ENCODE assay signal across 13 mouse cellular contexts in genomic region chr11:118469509-118470160, GRCm38 (mm10). TPM values are rescaled to one million over a fixed set of nuclear protein-coding genes. Genes with fewer than 3 reads are reported as not detected.
DNase-seq lines count a peak whose midpoint lies in the region; ATAC-seq and TF ChIP-seq lines count a peak whose summit lies in the region.
"Had no signal": no experiment of that assay in that cellular context is flagged by ENCODE, and none has a peak within 500 bp of the region (broad histone marks: within the 10 kb centered on the region; RNA-seq: fewer than 3 reads in every experiment).

No protein-coding gene starts in this region.

- no peak for DNase-seq in heart, postnatal 10 days
- DNase-seq in midbrain, embryonic 10.5 days (ENCODE audit: low spot score), result no peak
- DNase-seq in gastrocnemius, adult 2 months, result no peak
- DNase-seq in heart, adult 2 months, result no peak
- DNase-seq: adrenal gland, postnatal 36 days; B cell, adult 2 months had no signal

- intact Hi-C loops in heart, postnatal 10 days (cut with DNase I), result no loop called here
- intact Hi-C loops in gastrocnemius, adult 2 months (cut with DNase I), result no loop called here
- intact Hi-C loops in heart, adult 2 months (cut with DNase I), result no loop called here

- H3K9ac ChIP-seq in heart, embryonic 13.5 days, result no peak overlapping the region
- H3K9ac ChIP-seq in midbrain, embryonic 16.5 days (ENCODE audit: low read depth, low read length), result no peak overlapping the region
- no peak overlapping the region for H3K9ac ChIP-seq in limb, embryonic 15.5 days
- no peak overlapping the region for H3K9ac ChIP-seq in neural tube, embryonic 13.5 days
- H3K9ac ChIP-seq in heart, adult 2 months (ENCODE audit: low read depth, low read length), result no peak overlapping the region

- no peaks in the 10 kb centered on the region for H3K79me2 ChIP-seq in heart, adult 2 months (replicated peaks; ENCODE audit: control insufficient read depth, insufficient read depth, low read length)

- no peak overlapping the region for H3K4me3 ChIP-seq in heart, embryonic 13.5 days
- H3K4me3 ChIP-seq in midbrain, embryonic 10.5 days, result no peak overlapping the region
- H3K4me3 ChIP-seq in midbrain, embryonic 16.5 days (ENCODE audit: low read depth, low read length), result no peak overlapping the region
- H3K4me3 ChIP-seq in limb, embryonic 15.5 days, result no peak overlapping the region
- no peak overlapping the region for H3K4me3 ChIP-seq in neural tube, embryonic 13.5 days
- no peak overlapping the region for H3K4me3 ChIP-seq in gastrocnemius, adult 2 months
- no peak overlapping the region for H3K4me3 ChIP-seq in heart, adult 2 months
- H3K4me3 ChIP-seq: left cerebral cortex, adult 2 months had no signal

- TF ChIP-seq POLR2A in heart, adult 2 months (IDR thresholded peaks at IDR 0.05; ENCODE audit: insufficient read depth, low read depth, low read length), result no peak

- no peak for ATAC-seq in heart, embryonic 13.5 days (ENCODE audit: extremely low read depth, insufficient number of reproducible peaks, low FRiP score, low TSS enrichment)
- no peak for ATAC-seq in midbrain, embryonic 16.5 days
- no peak for ATAC-seq in limb, embryonic 15.5 days (ENCODE audit: insufficient number of reproducible peaks, low FRiP score, low TSS enrichment, low read depth)
- no peak for ATAC-seq in neural tube, embryonic 13.5 days (ENCODE audit: low read depth)

- WGBS in heart, embryonic 13.5 days, result 75% methylated on average over 10 of the region's 10 CpGs
- 87% methylated on average over 10 of the region's 10 CpGs for WGBS in midbrain, embryonic 10.5 days
- 88% methylated on average over 10 of the region's 10 CpGs for WGBS in midbrain, embryonic 16.5 days
- 75% methylated on average over 10 of the region's 10 CpGs for WGBS in limb, embryonic 15.5 days
- WGBS in neural tube, embryonic 13.5 days, result 78% methylated on average over 10 of the region's 10 CpGs
- 78% methylated on average over 10 of the region's 10 CpGs for WGBS in heart, adult 2 months

- peaks cover 16% of the 10 kb centered on the region for H3K4me1 ChIP-seq in heart, embryonic 13.5 days
- peaks cover 28% of the 10 kb centered on the region for H3K4me1 ChIP-seq in midbrain, embryonic 10.5 days
- H3K4me1 ChIP-seq in midbrain, embryonic 16.5 days (ENCODE audit: control insufficient read depth, insufficient read depth, low read length), result peaks cover 5% of the 10 kb centered on the region; the same call in 1 of the 2 replicates
- H3K4me1 ChIP-seq in limb, embryonic 15.5 days, result peaks cover 9% of the 10 kb centered on the region; the same call in 1 of the 2 replicates
- H3K4me1 ChIP-seq in neural tube, embryonic 13.5 days (replicated peaks), result peaks cover 16% of the 10 kb centered on the region
- no peaks in the 10 kb centered on the region for H3K4me1 ChIP-seq in heart, adult 2 months (ENCODE audit: control insufficient read depth, insufficient read depth, low read length)

- H3K27ac ChIP-seq in heart, embryonic 13.5 days (replicated peaks), result 0 out of 2 replicates have a peak overlapping the region, but pooled peaks have one; percentile 1
- peak overlapping the region; percentile 73 for H3K27ac ChIP-seq in midbrain, embryonic 10.5 days (replicated peaks)
- no peak overlapping the region for H3K27ac ChIP-seq in midbrain, embryonic 16.5 days (ENCODE audit: low read length)
- 0 out of 2 replicates have a peak overlapping the region, but pooled peaks have one; percentile 51 for H3K27ac ChIP-seq in limb, embryonic 15.5 days
- peak overlapping the region; percentile 68 for H3K27ac ChIP-seq in neural tube, embryonic 13.5 days (replicated peaks)
- H3K27ac ChIP-seq in gastrocnemius, adult 2 months, result no peak overlapping the region
- no peak overlapping the region for H3K27ac ChIP-seq in heart, adult 2 months
- H3K27ac ChIP-seq: left cerebral cortex, adult 2 months had no signal

- TF ChIP-seq EP300 in heart, adult 2 months (IDR thresholded peaks at IDR 0.05; ENCODE audit: insufficient read depth, low read depth, low read length), result no peak

- TF ChIP-seq CTCF in gastrocnemius, adult 2 months (IDR thresholded peaks at IDR 0.05), result no peak
- no peak for TF ChIP-seq CTCF in heart, adult 2 months (IDR thresholded peaks at IDR 0.05)

- no peaks in the 10 kb centered on the region for H3K9me3 ChIP-seq in heart, embryonic 13.5 days
- no peaks in the 10 kb centered on the region for H3K9me3 ChIP-seq in midbrain, embryonic 10.5 days (replicated peaks)
- no peaks in the 10 kb centered on the region for H3K9me3 ChIP-seq in midbrain, embryonic 16.5 days (replicated peaks; ENCODE audit: control insufficient read depth, low read length, poor library complexity, severe bottlenecking)
- H3K9me3 ChIP-seq in limb, embryonic 15.5 days, result no peaks in the 10 kb centered on the region
- no peaks in the 10 kb centered on the region for H3K9me3 ChIP-seq in neural tube, embryonic 13.5 days

- H3K4me2 ChIP-seq in heart, embryonic 13.5 days, result no peak overlapping the region
- H3K4me2 ChIP-seq in midbrain, embryonic 16.5 days (ENCODE audit: low read length), result no peak overlapping the region
- H3K4me2 ChIP-seq in limb, embryonic 15.5 days, result no peak overlapping the region
- H3K4me2 ChIP-seq in neural tube, embryonic 13.5 days, result no peak overlapping the region

- no peaks in the 10 kb centered on the region for H3K36me3 ChIP-seq in heart, embryonic 13.5 days
- H3K36me3 ChIP-seq in midbrain, embryonic 10.5 days, result no peaks in the 10 kb centered on the region
- H3K36me3 ChIP-seq in midbrain, embryonic 16.5 days (ENCODE audit: control insufficient read depth, insufficient read depth, low read length), result no peaks in the 10 kb centered on the region
- H3K36me3 ChIP-seq in limb, embryonic 15.5 days, result no peaks in the 10 kb centered on the region
- no peaks in the 10 kb centered on the region for H3K36me3 ChIP-seq in neural tube, embryonic 13.5 days
- H3K36me3 ChIP-seq in heart, adult 2 months (ENCODE audit: control insufficient read depth, insufficient read depth, low read length), result no peaks in the 10 kb centered on the region

- no peaks in the 10 kb centered on the region for H3K27me3 ChIP-seq in heart, embryonic 13.5 days (replicated peaks)
- peaks cover 17% of the 10 kb centered on the region; the same call in 1 of the 2 replicates for H3K27me3 ChIP-seq in midbrain, embryonic 10.5 days (ENCODE audit: low read depth, poor library complexity, severe bottlenecking)
- no peaks in the 10 kb centered on the region for H3K27me3 ChIP-seq in midbrain, embryonic 16.5 days (ENCODE audit: control insufficient read depth, insufficient read depth, low read depth, low read length)
- no peaks in the 10 kb centered on the region for H3K27me3 ChIP-seq in limb, embryonic 15.5 days
- H3K27me3 ChIP-seq in neural tube, embryonic 13.5 days, result no peaks in the 10 kb centered on the region
- H3K27me3 ChIP-seq in heart, adult 2 months (ENCODE audit: control insufficient read depth, insufficient read depth, low read length), result no peaks in the 10 kb centered on the region

RNA-seq across cellular contexts. Expression of gene Engase, which starts 7.0 kb away (rescaled TPM):
- polyA plus RNA-seq in heart, embryonic 13.5 days (2015; fragmentation: Nextera tagmentation; extraction: Ambion mirVana), result 4.4 and 5.0 TPM in 2 replicates
- 1 to 10 TPM; 6.6 to 7.1 TPM for total RNA-seq in heart, postnatal 10 days (2021)
- polyA plus RNA-seq in midbrain, embryonic 10.5 days (2016; fragmentation: Nextera tagmentation; extraction: Ambion mirVana), result 7.3 and 8.6 TPM in 2 replicates
- 5.5 and 5.9 TPM in 2 replicates for polyA plus RNA-seq in midbrain, embryonic 16.5 days (2015; fragmentation: Nextera tagmentation; extraction: Ambion mirVana)
- polyA plus RNA-seq in limb, embryonic 15.5 days (2015; fragmentation: Nextera tagmentation; extraction: Ambion mirVana), result 6.1 and 6.6 TPM in 2 replicates
- polyA plus RNA-seq in neural tube, embryonic 13.5 days (2015; fragmentation: Nextera tagmentation; extraction: Ambion mirVana), result 8.1 and 10.0 TPM in 2 replicates
- total RNA-seq in gastrocnemius, adult 2 months (2021), result 1 to 10 TPM; 4.3 to 6.2 TPM
- 1 to 10 TPM; 4.4 to 5.4 TPM for total RNA-seq in heart, adult 2 months (2021)
- polyA plus RNA-seq in heart, adult 2 months (2012; rRNA removed), result 5.2 and 7.3 TPM in 2 replicates

RNA-seq across cellular contexts. Expression of gene C1qtnf1, which starts 41.6 kb away (rescaled TPM):
- 5.5 and 7.1 TPM in 2 replicates for polyA plus RNA-seq in heart, embryonic 13.5 days (2015; fragmentation: Nextera tagmentation; extraction: Ambion mirVana)
- total RNA-seq in heart, postnatal 10 days (2021), result 10 to 100 TPM; 38.0 to 38.4 TPM
- 2.0 and 2.9 TPM in 2 replicates for polyA plus RNA-seq in midbrain, embryonic 10.5 days (2016; fragmentation: Nextera tagmentation; extraction: Ambion mirVana)
- polyA plus RNA-seq in midbrain, embryonic 16.5 days (2015; fragmentation: Nextera tagmentation; extraction: Ambion mirVana), result 4.1 and 4.2 TPM in 2 replicates
- 12.1 and 14.8 TPM in 2 replicates for polyA plus RNA-seq in limb, embryonic 15.5 days (2015; fragmentation: Nextera tagmentation; extraction: Ambion mirVana)
- polyA plus RNA-seq in neural tube, embryonic 13.5 days (2015; fragmentation: Nextera tagmentation; extraction: Ambion mirVana), result 4.4 and 4.8 TPM in 2 replicates
- 10 to 100 TPM in 1 of 2 experiments, 1 to 10 TPM in 1; 7.9 to 12.6 TPM for total RNA-seq in gastrocnemius, adult 2 months (2021)
- total RNA-seq in heart, adult 2 months (2021), result 10 to 100 TPM; 15.2 to 16.0 TPM
- polyA plus RNA-seq in heart, adult 2 months (2012; rRNA removed), result 15.3 and 20.1 TPM in 2 replicates
- total RNA-seq: common myeloid progenitor, adult 5-6 weeks; hematopoietic stem cell, adult 5-6 weeks had no signal

RNA-seq across cellular contexts. Expression of gene Cant1, which starts 50.7 kb away (rescaled TPM):
- 18.9 and 19.1 TPM in 2 replicates for polyA plus RNA-seq in heart, embryonic 13.5 days (2015; fragmentation: Nextera tagmentation; extraction: Ambion mirVana)
- total RNA-seq in heart, postnatal 10 days (2021), result 10 to 100 TPM; 20.4 to 22.0 TPM
- 22.8 and 23.3 TPM in 2 replicates for polyA plus RNA-seq in midbrain, embryonic 10.5 days (2016; fragmentation: Nextera tagmentation; extraction: Ambion mirVana)
- 24.9 and 27.8 TPM in 2 replicates for polyA plus RNA-seq in midbrain, embryonic 16.5 days (2015; fragmentation: Nextera tagmentation; extraction: Ambion mirVana)
- polyA plus RNA-seq in limb, embryonic 15.5 days (2015; fragmentation: Nextera tagmentation; extraction: Ambion mirVana), result 29.3 and 30.6 TPM in 2 replicates
- 25.7 and 28.2 TPM in 2 replicates for polyA plus RNA-seq in neural tube, embryonic 13.5 days (2015; fragmentation: Nextera tagmentation; extraction: Ambion mirVana)
- 10 to 100 TPM; 10.7 to 11.6 TPM for total RNA-seq in gastrocnemius, adult 2 months (2021)
- 10 to 100 TPM; 17.7 to 18.2 TPM for total RNA-seq in heart, adult 2 months (2021)
- polyA plus RNA-seq in heart, adult 2 months (2012; rRNA removed), result 21.6 and 23.4 TPM in 2 replicates

Comparison
In these comparisons a context has a peak if more than half of its experiments do, and no peak if none do; other contexts are left out.
1. H3K27ac ChIP-seq: peak in heart, embryonic 13.5 days (single experiment), midbrain, embryonic 10.5 days (single experiment), limb, embryonic 15.5 days (single experiment) and neural tube, embryonic 13.5 days (single experiment); none in midbrain, embryonic 16.5 days (single experiment), gastrocnemius, adult 2 months (single experiment) and heart, adult 2 months (single experiment).